Mouse (Mus musculus): ENCODE results near the gene Gm10188.

DNA sequence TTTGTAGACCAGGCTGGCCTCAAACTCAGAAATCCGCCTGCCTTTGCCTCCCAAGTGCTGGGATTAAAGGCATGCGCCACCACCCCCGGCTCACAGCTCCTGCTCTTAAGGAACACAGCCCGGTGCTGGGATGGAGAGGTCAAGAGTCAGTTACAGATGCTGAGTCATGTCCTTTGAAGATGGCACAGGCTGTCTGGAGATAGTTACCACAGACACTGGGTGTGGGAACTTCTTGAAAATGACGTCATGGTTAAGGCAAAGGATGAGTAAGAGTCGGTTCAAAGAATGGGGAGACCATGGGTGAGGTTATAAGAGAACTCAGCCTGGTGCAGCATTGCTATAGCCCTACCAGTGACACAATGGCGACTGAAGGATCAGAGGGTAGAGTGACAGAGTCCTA, 35.0 kb upstream of the Gm10188 start:
- no peak for TF ChIP-seq CTCF (conservative IDR thresholded peaks at IDR 0.05; ENCODE audit: low read length)
- no peak for TF ChIP-seq NANOG (IDR thresholded peaks at IDR 0.05; ENCODE audit: borderline replicate concordance, low read length)

Measured in E14TG2a.4 (cell line).